Mouse (Mus musculus) MEL (cell line): ENCODE data around the gene Slc25a42. TPM values are rescaled to one million over a fixed set of nuclear protein-coding genes. Genes with fewer than 3 reads are reported as not detected.
A peak's percentile ranks its signal among the peaks of the same experiment; 100 is the strongest.

Experiments
- DNase-seq: peaks from one replicate; pipeline ENCODE4 v3.0.0; 2011; ENCODE audit warnings: low read depth, low spot score
- H3K27ac ChIP-seq: 2 replicates; pipeline ENCODE4 v1.5.1; 2012; ENCODE audit warnings: low read depth, mild to moderate bottlenecking, control low read depth, low read length, moderate library complexity; ENCODE audit not compliant: control insufficient read depth
- H3K27me3 ChIP-seq, 2 experiments: fragments of 150-350 bp in 1 of 2; sonication (generic) in 1 of 2; 2 replicates each; pipeline ENCODE4 v1.6.1; 2012; ENCODE audit warnings: low read length in 2 of 2, mild to moderate bottlenecking in 2 of 2, improper control_type of control experiment in 1 of 2, moderate library complexity in 1 of 2; ENCODE audit not compliant: insufficient read depth in 2 of 2, control insufficient read depth in 1 of 2
- H3K36me3 ChIP-seq, 2 experiments: 2 replicates each; pipeline ENCODE4 v1.6.1; 2012 to 2014; ENCODE audit warnings: low read length in 2 of 2, improper control_type of control experiment in 1 of 2, inconsistent platforms in 1 of 2, mild to moderate bottlenecking in 1 of 2; ENCODE audit not compliant: insufficient read depth in 2 of 2, control insufficient read depth in 1 of 2
- H3K4me1 ChIP-seq, 2 experiments: fragments of 150-350 bp in 1 of 2; sonication (generic) in 1 of 2; 2 replicates each; pipeline ENCODE4 v1.6.1; 2012; ENCODE audit warnings: low read length in 2 of 2, improper control_type of control experiment in 1 of 2, mild to moderate bottlenecking in 1 of 2; ENCODE audit not compliant: insufficient read depth in 2 of 2, control insufficient read depth in 1 of 2
- H3K4me3 ChIP-seq, 2 experiments: fragments of 150-350 bp in 1 of 2; sonication (generic) in 1 of 2; 2 replicates each; pipeline ENCODE4 v1.5.1; 2012; ENCODE audit warnings: low read depth in 2 of 2, low read length in 2 of 2, mild to moderate bottlenecking in 2 of 2, moderate library complexity in 2 of 2, control low read depth in 1 of 2, improper control_type of control experiment in 1 of 2; ENCODE audit not compliant: control insufficient read depth in 1 of 2, insufficient read depth in 1 of 2
- H3K79me2 ChIP-seq: 2 replicates; pipeline ENCODE4 v1.6.1; 2012; ENCODE audit warnings: mild to moderate bottlenecking, low read length, moderate library complexity; ENCODE audit not compliant: control insufficient read depth, poor library complexity, insufficient read depth
- H3K9ac ChIP-seq: 2 replicates; pipeline ENCODE4 v1.6.1; 2012; ENCODE audit warnings: low read depth, mild to moderate bottlenecking, control low read depth, low read length, moderate library complexity; ENCODE audit not compliant: control insufficient read depth, poor library complexity, severe bottlenecking
- H3K9me3 ChIP-seq: fragments of 150-350 bp; sonication (generic); replicated peaks from 2 replicates; pipeline ENCODE4 v1.6.1; 2012; ENCODE audit warnings: mild to moderate bottlenecking, low read length, improper control_type of control experiment, moderate library complexity; ENCODE audit not compliant: insufficient read depth
- CTCF ChIP-seq, 3 experiments: IDR thresholded peaks in 2 of 3; conservative IDR thresholded peaks in 1 of 3; 2 replicates each; pipeline ENCODE4 v1.5.1; 2011 to 2012; ENCODE audit warnings: low read length in 3 of 3, low read depth in 2 of 3, mild to moderate bottlenecking in 2 of 3, improper control_type of control experiment in 1 of 3, inconsistent platforms in 1 of 3, mixed read lengths in 1 of 3, moderate library complexity in 1 of 3; ENCODE audit not compliant: control insufficient read depth in 1 of 3, insufficient read depth in 1 of 3, poor library complexity in 1 of 3, severe bottlenecking in 1 of 3
- ELF1 ChIP-seq: IDR thresholded peaks from 2 replicates; pipeline ENCODE4 v1.6.1; 2014; ENCODE audit warnings: low read depth, mild to moderate bottlenecking, inconsistent platforms, low read length, improper control_type of control experiment, moderate library complexity
- GATA1 ChIP-seq: IDR thresholded peaks from 2 replicates; pipeline ENCODE4 v1.6.1; 2011; ENCODE audit warnings: low read depth, low read length, improper control_type of control experiment
- HCFC1 ChIP-seq: IDR thresholded peaks from 2 replicates; pipeline ENCODE4 v1.6.1; 2012; ENCODE audit warnings: low read depth, mild to moderate bottlenecking, inconsistent platforms, low read length, improper control_type of control experiment, moderate library complexity
- KAT2A ChIP-seq: conservative IDR thresholded peaks from 2 replicates; pipeline ENCODE4 v1.6.1; 2012; ENCODE audit warnings: low read depth, low read length, improper control_type of control experiment, inconsistent platforms
- MAX ChIP-seq: IDR thresholded peaks from 2 replicates; pipeline ENCODE4 v1.6.1; 2011; ENCODE audit warnings: low read length, improper control_type of control experiment
- MAZ ChIP-seq: IDR thresholded peaks from 2 replicates; pipeline ENCODE4 v1.6.1; 2012; ENCODE audit warnings: low read depth, mild to moderate bottlenecking, inconsistent platforms, low read length, improper control_type of control experiment
- MXI1 ChIP-seq: IDR thresholded peaks from 2 replicates; pipeline ENCODE4 v1.6.1; 2011; ENCODE audit warnings: mild to moderate bottlenecking, low read depth, low read length, improper control_type of control experiment
- NELFE ChIP-seq: IDR thresholded peaks from 2 replicates; pipeline ENCODE4 v1.6.1; 2011; ENCODE audit warnings: low read depth, low read length, improper control_type of control experiment
- NRF1 ChIP-seq: IDR thresholded peaks from 2 replicates; pipeline ENCODE4 v1.6.1; 2014; ENCODE audit warnings: low read depth, mild to moderate bottlenecking, inconsistent platforms, low read length, improper control_type of control experiment, moderate library complexity; ENCODE audit not compliant: poor library complexity, insufficient read depth, severe bottlenecking
- POLR2A ChIP-seq, 2 experiments: IDR thresholded peaks; 2 replicates each; pipeline ENCODE4 v1.6.1; 2011 to 2012; ENCODE audit warnings: low read length in 2 of 2, mild to moderate bottlenecking in 2 of 2, control low read depth in 1 of 2, improper control_type of control experiment in 1 of 2, low read depth in 1 of 2, moderate library complexity in 1 of 2; ENCODE audit not compliant: control insufficient read depth in 1 of 2, insufficient read depth in 1 of 2, poor library complexity in 1 of 2
- POLR2AphosphoS2 ChIP-seq: IDR thresholded peaks from 2 replicates; pipeline ENCODE4 v1.6.1; 2011; ENCODE audit warnings: low read length, improper control_type of control experiment
- RAD21 ChIP-seq: IDR thresholded peaks from 2 replicates; pipeline ENCODE4 v1.6.1; 2011; ENCODE audit warnings: mild to moderate bottlenecking, low read depth, low read length, improper control_type of control experiment
- RCOR1 ChIP-seq: IDR thresholded peaks from 2 replicates; pipeline ENCODE4 v1.6.1; 2012; ENCODE audit warnings: low read depth, mild to moderate bottlenecking, inconsistent platforms, low read length, improper control_type of control experiment
- SIN3A ChIP-seq: IDR thresholded peaks from 2 replicates; pipeline ENCODE4 v1.6.1; 2012; ENCODE audit warnings: low read length, improper control_type of control experiment, inconsistent platforms
- SMC3 ChIP-seq: IDR thresholded peaks from 2 replicates; pipeline ENCODE4 v1.6.1; 2011; ENCODE audit warnings: low read depth, low read length, improper control_type of control experiment
- TAL1 ChIP-seq: IDR thresholded peaks from 2 replicates; pipeline ENCODE4 v1.6.1; 2012; ENCODE audit warnings: mild to moderate bottlenecking, inconsistent platforms, low read length, moderate library complexity, mixed read lengths
- TBP ChIP-seq: IDR thresholded peaks from 2 replicates; pipeline ENCODE4 v1.8.0; 2011; ENCODE audit warnings: low read depth, low read length, improper control_type of control experiment
- TCF12 ChIP-seq: IDR thresholded peaks from 2 replicates; pipeline ENCODE4 v1.6.1; 2014; ENCODE audit warnings: low read depth, mild to moderate bottlenecking, inconsistent platforms, low read length, improper control_type of control experiment, moderate library complexity
- UBTF ChIP-seq: IDR thresholded peaks from 2 replicates; pipeline ENCODE4 v1.6.1; 2012; ENCODE audit warnings: low read depth, mild to moderate bottlenecking, inconsistent platforms, low read length, improper control_type of control experiment, moderate library complexity, borderline replicate concordance; ENCODE audit not compliant: insufficient read depth
- USF1 ChIP-seq: IDR thresholded peaks from 2 replicates; pipeline ENCODE4 v1.6.1; 2014; ENCODE audit warnings: low read depth, mild to moderate bottlenecking, inconsistent platforms, low read length, improper control_type of control experiment, moderate library complexity
- USF2 ChIP-seq, 2 experiments: IDR thresholded peaks; 2 replicates each; pipeline ENCODE4 v1.6.1; 2011 to 2012; ENCODE audit warnings: improper control_type of control experiment in 2 of 2, low read length in 2 of 2, borderline replicate concordance in 1 of 2, inconsistent platforms in 1 of 2, low read depth in 1 of 2, mild to moderate bottlenecking in 1 of 2; ENCODE audit not compliant: insufficient read depth in 1 of 2
- ZNF384 ChIP-seq: IDR thresholded peaks from 2 replicates; pipeline ENCODE4 v1.6.1; 2012; ENCODE audit warnings: low read depth, mild to moderate bottlenecking, inconsistent platforms, low read length, improper control_type of control experiment
- polyA plus RNA-seq, 2 experiments: library from polyadenylated mRNA; stranded (reverse) in 1 of 2; unstranded in 1 of 2; fragments of >175 nt in 1 of 2; fragments of >200 nt in 1 of 2; gene quantifications; 2 replicates each; pipeline versions ENCODE4 v1.2.1 to v1.2.4; 2012; ENCODE audit warnings: low replicate concordance in 2 of 2, low read depth in 1 of 2; ENCODE audit not compliant: insufficient read length in 2 of 2, insufficient read depth in 1 of 2, missing spikeins in 1 of 2
- total RNA-seq: library from RNA; depleted of rRNA; stranded (reverse); fragments of 300-350 nt; gene quantifications from 2 replicates; pipeline ENCODE4 v1.2.3, GENCODE M21; 2012

Slc25a42 gene
- total and polyA plus RNA-seq, 3 experiments, result 5.2 to 12.1 TPM; not detected in 1

DNA sequence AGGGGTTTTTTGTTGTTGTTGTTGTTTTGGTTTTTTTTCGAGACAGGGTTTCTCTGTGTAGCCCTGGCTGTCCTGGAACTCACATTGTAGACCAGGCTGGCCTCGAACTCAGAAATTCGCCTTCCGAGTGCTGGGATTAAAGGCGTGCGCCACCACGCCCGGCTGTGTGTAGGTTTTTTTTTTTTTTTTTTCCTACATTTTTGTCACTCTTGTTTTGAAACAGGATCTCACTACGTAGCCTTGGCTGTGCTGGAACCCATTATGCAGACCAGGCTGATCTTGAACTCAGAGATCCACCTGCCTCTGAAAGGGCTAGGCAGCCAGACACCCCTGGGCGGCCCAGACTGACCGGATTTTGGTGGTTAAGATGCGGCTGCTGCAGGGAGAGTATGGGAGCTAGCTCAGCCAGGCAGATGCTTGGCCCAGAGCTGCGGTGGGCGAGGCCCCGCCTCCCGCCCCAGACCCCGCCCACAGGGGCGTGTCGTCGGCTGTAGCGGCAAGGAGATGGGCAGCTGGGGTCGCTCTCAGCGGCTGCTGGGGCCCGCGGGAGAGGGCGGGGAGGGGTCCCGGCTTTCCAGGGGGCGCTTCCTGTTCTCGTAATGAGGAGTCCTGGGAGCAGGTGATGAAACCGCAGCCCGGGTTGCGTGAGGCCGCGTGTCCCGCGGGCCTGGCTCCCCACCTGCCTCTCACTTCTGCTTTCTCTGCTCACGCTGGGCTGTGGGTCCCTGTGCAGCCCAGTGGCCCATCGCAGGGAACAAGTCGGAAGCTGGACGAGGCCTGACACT, 53.8 kb downstream of the Slc25a42 start:
- peak overlapping the region; percentile 71 to 73 for H3K4me3 ChIP-seq
- TF ChIP-seq HCFC1, result peak; percentile 71
- no peak for TF ChIP-seq KAT2A
- 0 out of 2 replicates have a peak, but pooled peaks have one; percentile 20 for TF ChIP-seq ELF1
- TF ChIP-seq USF1, result 0 out of 2 replicates have a peak, but pooled peaks have one; percentile 29
- 0 out of 6 replicates have a peak, but pooled peaks of 1 of the 3 experiments have one; percentile 2 for TF ChIP-seq CTCF (IDR thresholded peaks at IDR 0.05 in 2 of 3, conservative IDR thresholded peaks at IDR 0.05 in 1 of 3; ENCODE audit: control insufficient read depth in 1 of 3, insufficient read depth in 1 of 3, low read depth in 2 of 3, low read length in 3 of 3, poor library complexity in 1 of 3, severe bottlenecking in 1 of 3)
- no peak for TF ChIP-seq TBP
- peak; percentile 48 for TF ChIP-seq NELFE
- TF ChIP-seq POLR2A (IDR thresholded peaks at IDR 0.05; ENCODE audit: control insufficient read depth in 1 of 2, insufficient read depth in 1 of 2, low read depth in 1 of 2, low read length in 2 of 2, poor library complexity in 1 of 2), result peak; percentile 64 to 66; a peak in 3 of 4 replicates
- peak; percentile 86 for TF ChIP-seq MAX
- TF ChIP-seq ZNF384, result peak; percentile 71
- peak; percentile 19; the same call in 1 of the 2 replicates for TF ChIP-seq MXI1
- TF ChIP-seq TCF12, result peak; percentile 6; the same call in 1 of the 2 replicates
- TF ChIP-seq POLR2AphosphoS2, result peak; percentile 42; the same call in 1 of the 2 replicates
- no peak for TF ChIP-seq RCOR1
- no peak for TF ChIP-seq SMC3
- TF ChIP-seq RAD21, result no peak
- TF ChIP-seq, all 39 proteins: peak for 11
- peaks cover 0 to 9% of the 10 kb centered on the region in 2 experiments; a peak in 2 of 4 replicates for H3K36me3 ChIP-seq

DNA sequence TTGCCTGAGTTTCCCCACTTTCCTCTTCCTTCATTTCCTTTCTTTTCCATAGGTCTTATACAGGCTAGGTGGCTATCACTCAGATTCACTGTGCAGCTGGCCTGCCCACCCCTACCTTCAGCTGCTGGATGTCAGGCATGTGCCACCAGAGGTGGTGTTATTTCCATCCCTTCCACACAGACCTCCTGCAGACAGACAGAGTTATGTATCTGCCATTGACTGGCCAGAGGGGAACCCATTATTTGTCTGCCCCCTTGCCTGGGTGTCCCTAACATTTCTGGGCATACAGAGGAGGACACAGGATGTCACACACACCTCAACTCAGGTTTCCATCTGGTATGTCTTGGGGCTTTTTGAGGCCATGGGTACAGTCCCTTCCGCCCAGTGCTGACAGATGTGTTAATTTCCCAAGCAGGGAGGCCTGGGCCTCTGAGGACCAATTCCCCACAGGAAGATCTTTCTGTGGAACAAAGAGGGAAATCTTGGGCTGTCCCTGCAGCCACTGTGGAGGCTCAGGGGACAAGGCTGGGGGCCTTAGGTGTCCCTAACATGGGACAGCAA, 54.8 kb downstream of the Slc25a42 start:
- no peak overlapping the region for H3K27ac ChIP-seq
- no peaks in the 10 kb centered on the region for H3K9me3 ChIP-seq
- H3K4me3 ChIP-seq, result no peak overlapping the region
- no peak for DNase-seq
- no peaks in the 10 kb centered on the region for H3K27me3 ChIP-seq
- no peaks in the 10 kb centered on the region; the same call in 1 of the 2 replicates for H3K79me2 ChIP-seq
- TF ChIP-seq ELF1 (no peak), TCF12 (no peak), SIN3A (no peak), UBTF (no peak), SMC3 (no peak), USF1 (no peak), NRF1 (no peak), MAZ (no peak), USF2 (IDR thresholded peaks at IDR 0.05; ENCODE audit: borderline replicate concordance in 1 of 2, insufficient read depth in 1 of 2, low read depth in 1 of 2, low read length in 2 of 2) (no peak), GATA1 (no peak), TAL1 (no peak)
- H3K9ac ChIP-seq, result no peak overlapping the region
- peaks cover 2 to 22% of the 10 kb centered on the region in 2 experiments for H3K4me1 ChIP-seq
- peaks cover 0 to 9% of the 10 kb centered on the region in 2 experiments; a peak in 2 of 4 replicates for H3K36me3 ChIP-seq

More for the DNA sequence above, 53.8 kb downstream of the Slc25a42 start:
- Histone ChIP-seq H3K9ac (peak overlapping the region; percentile 75), H3K27ac (peak overlapping the region; percentile 38), H3K9me3 (no peaks in the 10 kb centered on the region), H3K27me3 (no peaks in the 10 kb centered on the region), H3K79me2 (no peaks in the 10 kb centered on the region; the same call in 1 of the 2 replicates), H3K4me1 (peaks cover 2 to 18% of the 10 kb centered on the region in 2 experiments)
- DNase-seq, result peak; percentile 86
